In the genomic region with DNA sequence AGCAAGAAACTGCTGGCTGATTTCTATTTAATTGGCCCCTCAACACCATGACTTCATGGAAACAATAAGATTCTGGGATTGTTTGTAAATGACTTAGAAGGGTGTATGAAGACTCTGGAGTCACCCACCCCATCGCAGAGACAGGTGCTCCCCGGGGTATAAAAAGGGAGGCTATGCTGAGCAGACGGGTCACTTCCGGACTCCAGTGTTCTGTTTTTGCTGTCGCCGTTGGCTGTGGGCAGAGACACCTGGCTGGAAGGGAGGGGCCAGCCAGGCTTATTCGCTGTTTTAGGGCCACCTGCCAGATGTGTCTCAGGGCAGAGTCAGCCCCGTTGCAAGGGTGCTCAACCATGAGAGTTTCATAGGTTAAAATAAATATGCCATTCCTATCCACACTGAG, we compare ENCODE assay signal across 12 mouse cellular contexts.
DNase-seq lines count a peak whose midpoint lies in the region; ATAC-seq and TF ChIP-seq lines count a peak whose summit lies in the region.
"Had no signal": no experiment of that assay in that cellular context is flagged by ENCODE, and none has a peak within 500 bp of the region (broad histone marks: within the 10 kb centered on the region; RNA-seq: fewer than 3 reads in every experiment).

No protein-coding gene starts in this region.

- no peak for TF ChIP-seq EP300 in heart, postnatal 0 days (IDR thresholded peaks at IDR 0.05; ENCODE audit: low read depth)

- H3K4me3 ChIP-seq in heart, postnatal 0 days (ENCODE audit: low read depth, low read length) = no peak overlapping the region
- no peak overlapping the region for H3K4me3 ChIP-seq in spleen, adult 2 months (ENCODE audit: extremely low read depth, insufficient read depth, insufficient read length)
- H3K4me3 ChIP-seq in hindbrain, postnatal 0 days (ENCODE audit: low read length) = no peak overlapping the region
- H3K4me3 ChIP-seq: forebrain, embryonic 12.5 days; hindbrain, embryonic 10.5 days had no signal

- ATAC-seq in heart, postnatal 0 days (ENCODE audit: insufficient read depth, low read depth) = no peak
- no peak for ATAC-seq in hindbrain, postnatal 0 days

- H3K4me1 ChIP-seq in heart, postnatal 0 days (ENCODE audit: control insufficient read depth, insufficient read depth) = peaks cover 17% of the 10 kb centered on the region; the same call in 1 of the 2 replicates
- peaks cover 54% of the 10 kb centered on the region for H3K4me1 ChIP-seq in spleen, adult 2 months (ENCODE audit: control insufficient read depth, insufficient read depth, insufficient read length)
- no peaks in the 10 kb centered on the region for H3K4me1 ChIP-seq in hindbrain, postnatal 0 days (ENCODE audit: insufficient read depth, low read length)
- H3K4me1 ChIP-seq: forebrain, embryonic 12.5 days had no signal

- peak overlapping the region; percentile 52; the same call in 1 of the 2 replicates for H3K27ac ChIP-seq in heart, postnatal 0 days (ENCODE audit: low read depth)
- peak overlapping the region; percentile 80 for H3K27ac ChIP-seq in spleen, adult 2 months (ENCODE audit: insufficient read depth, low read length)
- H3K27ac ChIP-seq in hindbrain, postnatal 0 days = no peak overlapping the region
- H3K27ac ChIP-seq: forebrain, embryonic 12.5 days; hindbrain, embryonic 10.5 days had no signal

- peaks cover 44% of the 10 kb centered on the region for H3K36me3 ChIP-seq in heart, postnatal 0 days (replicated peaks; ENCODE audit: control insufficient read depth, insufficient read depth, low read length)
- peaks cover 49% of the 10 kb centered on the region for H3K36me3 ChIP-seq in spleen, adult 2 months (ENCODE audit: control insufficient read depth, insufficient read depth, low read length)
- H3K36me3 ChIP-seq in hindbrain, postnatal 0 days (ENCODE audit: insufficient read depth, low read length) = no peaks in the 10 kb centered on the region
- H3K36me3 ChIP-seq: forebrain, embryonic 12.5 days; hindbrain, embryonic 10.5 days had no signal

- no peak overlapping the region for H3K9ac ChIP-seq in heart, postnatal 0 days (replicated peaks; ENCODE audit: low read depth, low read length)
- no peak overlapping the region for H3K9ac ChIP-seq in hindbrain, postnatal 0 days (replicated peaks; ENCODE audit: low read length)
- H3K9ac ChIP-seq: forebrain, embryonic 12.5 days had no signal

- H3K9me3 ChIP-seq in heart, postnatal 0 days (replicated peaks; ENCODE audit: control insufficient read depth, low read length) = no peaks in the 10 kb centered on the region
- no peaks in the 10 kb centered on the region for H3K9me3 ChIP-seq in hindbrain, postnatal 0 days (ENCODE audit: low read length)
- H3K9me3 ChIP-seq: forebrain, embryonic 12.5 days; hindbrain, embryonic 10.5 days had no signal

- 80% methylated on average over 8 of the region's 8 CpGs for WGBS in heart, postnatal 0 days
- WGBS in spleen, adult 2 months = 33% methylated on average over 8 of the region's 8 CpGs
- WGBS in hindbrain, postnatal 0 days = 83% methylated on average over 8 of the region's 8 CpGs

- no peak for TF ChIP-seq POLR2A in spleen, adult 2 months (IDR thresholded peaks at IDR 0.05; ENCODE audit: low read depth, low read length)

- no peak overlapping the region for H3K4me2 ChIP-seq in heart, postnatal 0 days (ENCODE audit: low read depth, low read length)
- H3K4me2 ChIP-seq in hindbrain, postnatal 0 days (ENCODE audit: low read depth, low read length) = no peak overlapping the region
- H3K4me2 ChIP-seq: forebrain, embryonic 12.5 days had no signal

- H3K27me3 ChIP-seq in heart, postnatal 0 days (ENCODE audit: control insufficient read depth, insufficient read depth, low read length) = no peaks in the 10 kb centered on the region
- H3K27me3 ChIP-seq in spleen, adult 2 months (ENCODE audit: control insufficient read depth, insufficient read depth, low read length) = no peaks in the 10 kb centered on the region
- no peaks in the 10 kb centered on the region; the same call in 1 of the 2 replicates for H3K27me3 ChIP-seq in hindbrain, postnatal 0 days (ENCODE audit: insufficient read depth, low read length)
- H3K27me3 ChIP-seq: forebrain, embryonic 12.5 days had no signal

- DNase-seq in heart, postnatal 0 days (ENCODE audit: low spot score) = no peak
- DNase-seq in heart, adult 8-10 months (ENCODE audit: low spot score) = no peak
- DNase-seq in spleen, adult 18-20 months = peak; percentile 62 to 77
- no peak for DNase-seq in spleen, adult 12 weeks (ENCODE audit: low spot score)
- DNase-seq in spleen, adult 2 months (ENCODE audit: low read depth in 1 of 2, low spot score in 2 of 2) = peak; percentile 70 to 81
- DNase-seq in cerebellum, adult 11 months = no peak
- no peak for DNase-seq in Muller cell, postnatal 12 days (ENCODE audit: inconsistent ontology term)
- no peak for DNase-seq in hindbrain, postnatal 0 days (ENCODE audit: low spot score)
- DNase-seq: cerebellum, adult 8-10 months; liver had no signal

- TF ChIP-seq CTCF in heart, postnatal 0 days (IDR thresholded peaks at IDR 0.05; ENCODE audit: low read depth) = no peak
- TF ChIP-seq CTCF in spleen, adult 2 months (IDR thresholded peaks at IDR 0.05; ENCODE audit: extremely low read depth, insufficient read depth, insufficient read length, insufficient replicate concordance) = no peak
- no peak for TF ChIP-seq CTCF in hindbrain, postnatal 0 days (IDR thresholded peaks at IDR 0.05; ENCODE audit: low read depth)

Comparison
In these comparisons a context has a peak if more than half of its experiments do, and no peak if none do; other contexts are left out.
1. DNase-seq: peak in spleen, adult 18-20 months (2 of 2) and spleen, adult 2 months (2 of 2); none in heart, postnatal 0 days (single experiment), heart, adult 8-10 months (single experiment), spleen, adult 12 weeks (single experiment), cerebellum, adult 11 months (single experiment), Muller cell, postnatal 12 days (single experiment) and hindbrain, postnatal 0 days (single experiment).